Mouse (Mus musculus): ENCODE results near the gene Micall1.

GRCm38 (mm10) chr15:79098220-79098619 is 10.5 kb upstream of the Micall1 start:
- TF ChIP-seq CTCF (IDR thresholded peaks at IDR 0.05; ENCODE audit: low read depth) (no peak), EP300 (IDR thresholded peaks at IDR 0.05; ENCODE audit: low read depth) (no peak)
